Mouse (Mus musculus): Measurements from ENCODE around the gene Slc11a1.

The Slc11a1 gene

DNA sequence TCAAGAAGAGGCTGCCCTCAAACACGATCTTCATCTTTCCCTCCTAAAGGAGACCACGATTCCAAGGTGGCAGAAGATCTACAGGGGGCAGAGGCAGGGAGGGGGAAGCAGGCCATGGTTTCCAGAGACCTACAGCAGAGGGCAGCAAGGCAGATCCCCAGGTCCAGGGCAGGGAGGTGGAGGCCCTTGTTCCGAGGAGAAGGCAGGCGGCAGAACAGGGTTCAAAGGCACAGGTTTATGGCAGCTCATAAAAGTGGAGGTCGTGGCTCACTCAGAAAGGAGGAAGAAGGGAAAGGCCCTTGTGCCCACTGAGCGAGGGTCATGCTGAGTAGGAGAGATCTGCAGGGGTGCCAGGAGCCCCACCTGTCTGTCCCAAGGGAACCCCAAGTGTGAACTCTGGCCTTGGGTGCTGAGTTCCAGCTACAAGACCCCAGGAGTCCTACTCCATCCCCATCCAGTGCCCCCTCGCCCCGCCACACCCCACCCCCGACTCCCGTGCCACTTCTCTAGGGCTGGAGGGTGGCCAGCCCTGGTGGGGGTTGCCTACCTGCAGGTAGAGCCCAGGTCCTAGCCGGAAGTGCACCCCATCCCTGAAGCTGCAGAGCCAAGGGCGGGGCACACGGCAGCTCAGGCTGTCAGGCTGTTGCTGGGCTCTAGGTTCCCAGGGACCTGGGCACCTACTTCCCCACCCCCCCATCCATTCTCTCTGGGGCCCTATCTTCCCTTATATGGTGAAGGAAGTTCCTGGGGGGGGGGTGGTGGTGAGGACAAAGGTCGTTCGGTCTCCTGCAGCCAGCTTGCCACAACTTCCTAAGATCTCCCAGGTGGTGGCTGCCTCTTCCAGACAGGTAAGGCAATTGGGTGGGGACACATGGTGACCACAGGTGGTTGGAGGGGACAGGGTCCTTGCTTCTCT, 33.9 kb downstream of the Slc11a1 start, which contains the start of gene Vil1:
TSS of gene Vil1 (plus strand) at position 788 of the 916 bp plus-strand sequence.
- DNase-seq (ENCODE audit: low spot score in 2 of 2) = no peak

GRCm38 (mm10) chr1:74411753-74412325, 36.8 kb downstream of the Slc11a1 start:
- no peak for DNase-seq (ENCODE audit: low spot score in 2 of 2)

DNA sequence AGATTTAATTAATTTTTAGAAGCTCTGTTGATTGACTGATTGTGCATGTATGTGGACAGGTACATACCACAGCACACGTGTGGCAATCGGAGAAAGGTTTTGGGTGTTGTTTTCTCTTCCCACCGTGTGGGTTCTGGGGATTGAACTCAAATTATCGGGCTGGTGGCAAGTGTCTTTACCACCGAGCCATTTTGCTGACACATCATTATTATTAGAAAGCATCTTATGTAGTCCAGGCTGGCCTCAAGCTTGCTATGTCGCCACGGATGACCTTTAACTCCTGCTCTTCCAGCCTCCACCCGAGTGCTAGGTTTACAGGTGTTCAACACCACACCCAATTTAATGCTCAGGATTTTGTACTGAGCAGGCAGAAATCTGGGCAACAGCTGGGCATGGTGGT, 37.7 kb downstream of the Slc11a1 start:
- DNase-seq (ENCODE audit: low spot score in 2 of 2) = no peak

DNA sequence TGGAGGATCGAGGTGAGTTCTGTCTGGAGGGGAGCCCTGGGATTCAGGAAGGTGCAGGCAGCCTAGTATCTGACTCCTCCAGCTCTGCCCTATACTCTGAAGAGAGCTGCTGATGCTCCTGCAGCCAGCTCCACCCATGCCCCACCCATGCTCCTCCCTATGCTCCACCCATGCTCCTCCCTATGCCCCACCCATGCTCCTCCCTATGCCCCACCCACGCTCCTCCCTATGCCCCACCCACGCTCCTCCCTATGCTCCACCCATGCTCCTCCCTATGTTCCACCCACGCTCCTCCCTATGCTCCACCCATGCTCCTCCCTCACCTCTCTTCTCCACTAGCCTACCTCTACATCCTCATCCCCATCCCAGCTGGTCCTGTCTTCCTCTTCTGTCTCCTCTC, 40.1 kb downstream of the Slc11a1 start:
- DNase-seq (ENCODE audit: low spot score in 2 of 2) = no peak

DNA sequence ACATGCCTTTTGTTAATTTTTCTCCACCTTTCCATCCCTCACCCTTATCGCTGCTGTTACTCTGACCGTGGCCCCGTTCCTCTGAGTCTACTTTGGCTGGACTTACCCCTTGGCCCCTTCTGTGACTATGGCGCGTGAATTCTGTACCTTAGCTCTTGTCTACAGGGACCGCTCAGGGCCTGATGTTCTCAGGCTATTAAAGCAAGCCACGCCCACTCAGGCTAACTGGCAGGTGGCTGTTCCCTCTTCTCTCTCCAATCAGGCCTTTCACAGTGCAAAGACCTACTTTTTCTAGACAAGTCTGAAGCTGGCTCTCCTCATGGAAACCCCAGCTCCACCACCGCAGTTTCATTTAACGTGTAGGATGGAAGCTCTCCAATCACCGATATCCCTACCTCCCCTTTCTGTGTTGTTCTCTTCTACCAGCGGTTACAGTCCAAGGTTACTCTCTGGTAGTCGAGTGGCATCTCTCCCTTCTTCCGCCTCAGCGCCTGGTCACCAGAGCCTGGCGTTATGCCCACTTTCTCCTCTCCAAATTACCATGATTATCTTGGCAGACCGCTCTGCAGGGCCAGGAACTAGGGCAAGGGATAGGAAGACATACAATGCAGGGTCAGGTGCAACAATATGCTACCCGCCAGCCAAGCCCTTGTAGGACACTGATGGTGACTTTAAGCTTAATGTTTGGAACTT, 43.9 kb downstream of the Slc11a1 start:
- DNase-seq (ENCODE audit: low spot score in 2 of 2) = peak in 1 of 2 experiments; percentile 43

DNA sequence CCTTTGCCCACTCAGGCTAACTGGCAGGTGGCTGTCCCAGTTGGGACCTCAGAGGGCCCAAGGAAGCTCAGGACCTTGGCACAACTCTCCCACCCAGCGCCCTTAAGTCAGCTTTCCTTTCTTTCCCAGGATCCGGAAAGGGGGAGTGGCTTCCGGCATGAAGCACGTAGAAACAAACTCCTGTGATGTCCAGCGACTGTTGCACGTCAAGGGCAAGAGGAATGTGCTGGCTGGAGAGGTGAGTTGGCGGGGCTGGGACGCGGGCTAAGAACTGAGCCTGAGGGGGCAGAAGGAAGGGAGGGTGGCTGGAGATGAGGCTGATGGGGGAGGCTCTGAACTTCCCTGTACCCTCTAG, 44.4 kb downstream of the Slc11a1 start:
- DNase-seq (ENCODE audit: low spot score in 2 of 2) = peak; percentile 29 to 45

DNA sequence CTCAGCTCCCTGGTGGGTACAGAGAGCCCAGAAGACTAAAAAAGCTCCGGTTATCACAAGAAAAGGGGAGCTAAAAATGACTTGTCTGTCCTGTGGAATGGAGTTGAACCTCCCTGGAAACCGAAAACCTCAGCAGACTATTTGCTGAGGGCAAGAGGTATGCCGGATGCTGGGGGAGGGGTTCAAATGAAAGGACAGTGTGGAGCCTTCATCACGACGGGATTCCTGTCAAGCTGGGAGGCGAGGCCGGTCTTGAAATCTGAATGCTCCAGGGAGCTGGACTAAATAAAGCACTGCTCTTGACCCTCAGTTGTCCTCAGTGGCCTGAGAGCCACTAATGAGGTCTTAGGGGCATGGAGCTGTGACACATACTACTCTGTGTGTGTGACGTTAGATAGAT, 48.2 kb downstream of the Slc11a1 start:
- no peak for DNase-seq (ENCODE audit: low spot score in 2 of 2)

DNA sequence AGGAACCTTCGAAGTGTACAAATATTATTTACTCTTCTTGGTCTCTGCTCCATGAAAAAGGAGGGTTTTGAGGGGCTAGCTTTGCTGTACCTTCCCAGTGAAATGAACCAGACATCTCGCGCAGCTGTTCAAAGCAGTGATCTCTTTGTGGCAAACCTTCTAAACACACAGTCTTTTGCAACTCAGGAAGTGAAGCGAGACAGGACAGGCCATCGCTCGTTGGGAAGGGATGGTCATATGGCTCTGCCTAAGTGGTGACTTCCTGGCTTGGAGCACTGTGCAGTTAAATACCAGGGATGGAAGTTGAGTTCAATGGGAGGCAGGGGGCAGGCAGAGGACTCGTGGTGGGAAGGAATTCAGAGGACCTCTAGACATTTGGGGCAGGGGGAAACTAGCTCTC, 50.9 kb downstream of the Slc11a1 start:
- DNase-seq (ENCODE audit: low spot score in 2 of 2) = no peak

- DNase-seq (ENCODE audit: low spot score in 2 of 2) = no peak
These were observed 58.2 kb downstream of the Slc11a1 start for GRCm38 (mm10) chr1:74433220-74433619.

DNA sequence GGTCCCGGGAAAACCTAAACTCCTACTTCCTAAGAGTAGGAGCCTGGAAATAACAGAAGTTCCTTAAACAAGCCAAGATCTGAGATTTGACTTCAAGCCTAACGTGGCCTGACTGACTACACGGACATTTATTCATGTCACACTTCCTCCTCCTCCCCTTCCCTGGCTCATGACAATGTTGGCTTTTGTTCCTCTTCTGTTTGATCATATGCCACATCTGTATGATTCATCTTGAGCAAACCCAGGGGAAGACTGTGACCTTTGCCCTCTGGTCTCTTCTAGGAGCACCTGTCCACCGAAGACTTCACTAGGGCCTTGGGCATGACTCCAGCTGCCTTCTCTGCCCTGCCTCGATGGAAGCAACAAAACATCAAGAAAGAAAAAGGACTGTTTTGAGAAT, 59.6 kb downstream of the Slc11a1 start:
- peak; percentile 23 to 37 for DNase-seq (ENCODE audit: low spot score in 2 of 2)

- no peak for DNase-seq (ENCODE audit: low spot score in 2 of 2)
These were observed 60.6 kb downstream of the Slc11a1 start for GRCm38 (mm10) chr1:74435563-74435962.
